Mouse (Mus musculus) MEL-GATA-1-ER (cell line): ENCODE measurements around the gene Nr1d1.
A peak's percentile ranks its signal among the peaks of the same experiment; 100 is the strongest.

Experiments used
- DNase-seq: peaks from one replicate; pipeline ENCODE4 v3.0.0-alpha.2; 2012; ENCODE audit warnings: low read depth; ENCODE audit errors: extremely low read depth

Gene Nr1d1

DNA sequence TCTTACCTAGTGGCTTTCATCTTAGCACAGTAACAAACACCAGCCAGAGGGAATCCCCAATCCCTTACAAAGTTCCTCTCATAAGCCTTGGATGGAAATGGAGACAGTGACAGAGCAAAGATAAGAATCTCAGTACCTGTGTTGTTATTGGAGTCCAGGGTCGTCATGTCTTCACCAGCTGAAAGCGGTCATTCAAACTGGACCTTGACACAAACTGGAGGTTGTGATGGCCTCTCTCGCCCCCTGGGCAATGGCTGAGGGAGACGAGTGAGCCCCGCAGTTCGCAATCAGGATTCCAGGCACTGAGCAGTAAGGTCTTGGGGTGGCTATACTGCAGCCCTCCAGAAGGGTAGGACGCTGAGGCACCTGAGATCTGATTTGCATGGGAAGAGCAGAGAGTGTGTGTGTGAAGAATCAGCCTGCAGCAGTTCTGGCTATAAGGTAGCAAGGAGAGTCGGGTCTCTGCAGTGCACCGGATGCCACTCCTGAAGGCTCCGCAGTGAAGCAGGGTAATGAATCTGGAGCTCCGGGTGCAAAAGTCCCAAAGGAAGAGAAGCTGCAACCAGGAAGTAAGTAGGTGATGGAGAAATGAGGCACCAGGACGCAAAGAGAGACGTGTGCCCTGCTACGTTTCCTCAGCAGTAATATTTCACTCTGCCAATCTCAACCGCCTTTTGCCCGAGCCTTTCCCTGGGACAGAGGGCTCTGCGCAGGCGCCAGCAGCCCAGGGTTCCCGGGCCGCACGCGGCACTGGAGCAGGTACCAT lies at the start of gene Nr1d1:
TSS of gene Nr1d1 (minus strand) at position 752 of the 766 bp plus-strand sequence.
- DNase-seq, result no peak

- DNase-seq, result no peak
Measured at GRCm38 (mm10) chr11:98820968-98821367, 45.8 kb upstream of the Nr1d1 start.

- peak; percentile 75 for DNase-seq
Measured at GRCm38 (mm10) chr11:98816706-98817239, 41.6 kb upstream of the Nr1d1 start.

DNA sequence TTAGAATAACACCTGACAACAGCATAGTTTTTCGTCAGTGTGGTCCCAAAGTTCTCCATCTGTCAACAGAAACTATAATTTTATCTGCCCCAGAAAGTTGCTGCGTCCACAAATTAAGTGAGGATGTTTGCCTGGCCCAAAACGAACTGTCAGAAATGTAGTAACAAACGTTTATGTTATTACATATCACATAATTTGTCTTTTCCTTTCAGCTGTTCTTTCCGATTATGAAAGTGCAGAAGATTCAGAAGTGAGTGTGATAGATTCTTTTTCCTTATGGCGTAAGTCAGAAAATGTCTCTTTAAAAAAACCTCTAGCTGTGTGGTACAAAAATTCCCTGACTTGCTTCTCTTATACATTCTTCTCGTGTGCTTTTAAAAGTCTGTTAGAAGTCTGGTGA lies 35.6 kb upstream of the Nr1d1 start:
- DNase-seq, result no peak

GRCm38 (mm10) chr11:98809457-98810290 lies 34.5 kb upstream of the Nr1d1 start:
- DNase-seq, result peak; percentile 87

- DNase-seq, result no peak
Measured at GRCm38 (mm10) chr11:98808417-98808816, 33.3 kb upstream of the Nr1d1 start.

DNA sequence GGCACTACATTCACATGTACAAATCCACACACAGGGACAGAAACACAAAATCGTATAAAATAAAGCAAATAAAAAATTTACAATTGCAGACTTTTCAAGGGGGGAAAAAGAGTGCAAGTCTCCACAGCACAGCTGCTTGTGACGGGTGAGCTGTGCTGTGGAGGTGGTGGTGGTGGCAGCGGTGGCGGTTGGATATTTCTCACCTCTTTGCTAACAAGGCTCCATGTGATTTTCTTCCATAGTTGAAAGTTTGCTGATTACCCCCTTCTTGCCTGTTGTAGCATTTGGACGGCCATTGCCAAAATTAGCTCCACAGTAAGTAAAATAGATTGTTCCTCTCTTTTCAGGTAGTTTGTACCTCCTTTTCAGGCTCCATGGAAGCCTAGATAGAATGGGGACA lies 29.5 kb upstream of the Nr1d1 start, which contains the start of gene Casc3:
TSS of gene Casc3 (plus strand) at position 301 of the 400 bp plus-strand sequence.
- no peak for DNase-seq

DNA sequence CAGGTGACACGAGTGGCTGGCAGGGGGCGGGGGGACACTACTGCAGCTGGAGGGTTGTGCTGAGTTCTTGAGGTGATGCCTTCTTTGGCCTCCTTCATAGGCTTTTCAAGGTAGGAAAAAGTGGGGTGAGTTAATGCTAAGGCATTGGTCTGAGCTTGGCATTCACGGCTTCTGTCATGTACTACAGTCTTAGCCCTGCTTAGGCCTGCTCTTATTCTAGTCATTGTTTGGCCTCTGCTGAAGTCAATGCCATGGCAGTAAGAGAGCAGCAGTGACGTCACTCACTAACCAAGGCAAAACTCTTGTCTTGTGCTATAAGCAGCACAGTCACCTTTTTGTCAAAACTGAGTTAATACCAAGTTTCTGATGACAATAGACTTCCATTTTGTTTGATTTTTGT lies 22.8 kb upstream of the Nr1d1 start:
- DNase-seq, result no peak

DNA sequence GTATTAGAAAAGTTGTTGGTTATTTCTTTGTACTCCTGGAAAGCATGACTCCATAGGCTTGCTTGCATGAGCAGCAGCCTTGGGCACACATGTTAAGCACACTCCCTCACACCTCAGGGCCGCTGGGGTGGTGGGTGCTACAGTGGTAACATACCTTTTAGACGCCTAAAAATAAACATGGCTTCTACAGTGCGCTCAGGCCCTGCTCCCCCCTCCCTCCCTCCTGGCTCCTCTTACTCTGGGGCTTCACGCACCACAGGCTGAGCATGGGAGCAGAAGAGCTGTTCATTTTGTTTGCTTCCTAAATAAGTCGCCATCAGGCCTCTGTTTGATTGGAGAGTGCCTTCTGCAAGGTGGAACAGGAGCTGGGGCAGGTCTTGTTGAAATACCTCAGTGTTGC lies 22.2 kb upstream of the Nr1d1 start:
- DNase-seq, result no peak

GRCm38 (mm10) chr11:98796515-98797216 lies 21.5 kb upstream of the Nr1d1 start:
- DNase-seq, result peak; percentile 74

DNA sequence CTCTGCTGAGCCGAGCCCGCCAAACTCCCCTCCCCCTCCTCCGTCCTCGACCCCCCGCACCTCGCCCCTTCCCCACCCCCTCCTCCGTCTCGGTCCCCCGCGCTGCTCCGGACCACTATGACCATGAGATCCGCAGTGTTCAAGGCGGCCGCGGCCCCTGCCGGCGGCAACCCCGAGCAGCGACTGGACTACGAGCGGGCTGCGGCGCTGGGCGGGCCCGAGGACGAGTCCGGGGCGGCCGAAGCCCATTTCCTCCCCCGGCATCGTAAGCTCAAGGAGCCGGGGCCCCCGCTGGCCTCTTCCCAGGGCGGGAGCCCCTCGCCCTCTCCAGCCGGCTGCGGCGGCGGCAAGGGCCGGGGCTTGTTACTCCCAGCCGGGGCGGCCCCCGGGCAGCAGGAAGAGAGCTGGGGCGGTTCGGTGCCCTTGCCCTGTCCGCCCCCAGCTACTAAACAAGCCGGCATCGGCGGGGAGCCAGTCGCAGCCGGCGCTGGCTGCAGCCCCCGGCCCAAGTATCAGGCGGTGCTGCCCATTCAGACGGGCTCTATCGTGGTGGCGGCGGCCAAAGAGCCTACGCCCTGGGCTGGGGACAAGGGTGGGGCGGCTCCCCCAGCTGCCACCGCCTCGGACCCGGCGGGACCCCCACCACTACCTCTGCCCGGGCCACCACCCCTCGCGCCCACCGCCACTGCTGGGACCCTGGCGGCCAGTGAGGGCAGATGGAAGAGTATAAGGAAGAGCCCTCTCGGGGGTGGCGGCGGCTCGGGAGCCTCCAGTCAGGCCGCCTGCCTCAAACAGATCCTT lies 20.8 kb upstream of the Nr1d1 start:
- no peak for DNase-seq

DNA sequence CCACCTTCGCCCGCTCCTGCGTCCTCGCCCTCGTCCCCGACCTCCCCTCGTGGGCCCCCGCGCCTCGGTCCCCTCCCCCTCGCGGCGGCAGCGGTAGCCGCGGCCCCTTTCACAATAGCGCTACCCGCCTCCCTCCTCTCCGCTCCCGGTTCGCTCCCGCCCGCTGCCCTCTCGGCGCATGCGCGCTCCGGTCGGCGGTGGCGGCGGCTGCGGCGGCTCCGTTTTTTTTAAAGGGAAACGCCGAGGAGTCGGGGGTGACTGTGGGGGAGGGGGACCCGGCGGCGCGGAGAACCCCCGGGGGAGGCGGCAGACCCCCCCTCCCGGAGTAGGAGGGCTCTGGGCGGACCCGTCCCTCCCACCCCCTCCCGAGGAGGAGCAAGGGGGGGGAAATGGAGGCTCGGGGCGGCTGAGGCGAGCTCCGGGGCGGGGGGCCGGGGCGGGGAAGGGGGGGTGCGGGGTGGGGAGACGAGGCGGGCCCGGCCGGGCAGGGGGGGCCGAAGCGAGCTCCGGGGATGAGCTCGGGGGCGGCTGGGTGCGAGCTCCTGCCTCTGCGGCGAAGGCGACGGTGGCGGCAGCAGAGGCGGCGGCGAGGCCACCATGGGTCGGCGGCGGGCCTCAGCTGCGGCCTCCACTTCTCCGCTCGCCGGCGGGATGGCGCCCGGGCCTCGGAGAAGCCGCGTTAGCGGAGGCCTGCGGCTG lies 20.0 kb upstream of the Nr1d1 start, which contains the start of gene Msl1:
TSS of gene Msl1 (plus strand) at position 502 of the 699 bp plus-strand sequence.
- no peak for DNase-seq

- DNase-seq, result no peak
Measured at GRCm38 (mm10) chr11:98794469-98795014, 19.4 kb upstream of the Nr1d1 start.

GRCm38 (mm10) chr11:98792081-98792480 lies 16.9 kb upstream of the Nr1d1 start:
- DNase-seq, result no peak

- no peak for DNase-seq
Measured at GRCm38 (mm10) chr11:98791448-98791847, 16.3 kb upstream of the Nr1d1 start.

- DNase-seq, result no peak
Measured at GRCm38 (mm10) chr11:98790631-98791205, 15.6 kb upstream of the Nr1d1 start.

GRCm38 (mm10) chr11:98789824-98790223 lies 14.7 kb upstream of the Nr1d1 start:
- DNase-seq, result no peak

DNA sequence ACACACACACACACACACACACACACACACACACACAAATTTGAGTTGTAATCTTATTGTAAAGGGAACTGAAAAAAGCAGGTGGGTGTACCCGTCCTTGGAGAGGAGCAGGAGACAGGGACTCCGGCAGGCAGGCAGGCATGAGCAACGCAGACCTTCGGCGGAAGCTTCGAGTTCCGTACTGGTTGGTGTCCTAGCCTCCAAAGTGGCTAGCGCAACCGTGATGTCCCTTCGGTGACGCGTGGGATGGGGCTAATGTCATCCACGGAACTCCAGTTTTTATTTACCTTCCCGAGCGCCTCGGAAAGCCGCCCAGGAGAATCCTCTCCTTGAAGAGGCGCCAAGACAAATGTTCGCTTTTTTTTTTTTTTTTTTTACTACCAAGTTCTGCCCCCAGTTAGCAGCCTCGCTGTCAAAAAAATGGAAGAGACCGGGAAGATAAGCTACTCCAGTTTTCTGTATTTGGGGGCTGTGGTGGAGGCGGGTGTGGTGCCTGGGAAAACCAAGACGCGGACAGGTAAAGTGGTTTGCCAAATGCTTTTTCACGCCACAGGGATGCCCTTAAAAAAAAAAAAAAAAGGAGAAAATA lies 14.2 kb upstream of the Nr1d1 start:
- DNase-seq, result no peak
